ENCODE assay signal across 8 mouse cellular contexts in the genomic region with DNA sequence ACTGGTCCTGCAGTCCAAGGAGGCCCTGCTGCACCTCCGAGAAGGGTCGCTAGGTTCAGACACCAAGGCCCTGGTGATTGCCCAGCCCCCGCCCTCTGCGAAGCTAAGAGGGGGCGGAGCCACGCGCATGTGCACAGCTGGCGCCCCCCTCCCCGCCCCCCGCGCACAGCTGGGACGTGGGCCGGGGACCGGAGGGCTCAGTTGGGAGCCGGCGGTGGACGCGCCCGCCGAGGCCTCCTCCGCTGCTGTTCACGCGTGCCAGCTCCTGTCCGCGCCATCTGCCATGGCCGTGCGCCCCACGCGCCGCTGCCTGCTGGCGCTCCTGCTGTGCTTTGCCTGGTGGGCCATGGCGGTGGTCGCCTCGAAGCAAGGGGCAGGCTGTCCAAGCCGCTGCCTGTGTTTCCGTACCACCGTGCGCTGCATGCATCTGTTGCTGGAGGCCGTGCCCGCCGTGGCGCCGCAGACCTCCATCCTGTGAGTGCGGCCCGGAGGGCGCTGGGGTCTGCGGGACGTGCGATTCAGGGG. TPM values are rescaled to one million over a fixed set of nuclear protein-coding genes. Genes with fewer than 3 reads are reported as not detected.
DNase-seq lines count a peak whose midpoint lies in the region; ATAC-seq and TF ChIP-seq lines count a peak whose summit lies in the region.

No protein-coding gene starts in this region.

- peak overlapping the region; percentile 41 for H3ac ChIP-seq in myocyte (ENCODE audit: control insufficient read depth, insufficient read length)

- no peaks in the 10 kb centered on the region for H3K9me3 ChIP-seq in embryonic facial prominence, embryonic 10.5 days
- H3K9me3 ChIP-seq in limb, embryonic 15.5 days = no peaks in the 10 kb centered on the region

- no peak for TF ChIP-seq CTCF in cerebellum, adult 2 months (IDR thresholded peaks at IDR 0.05; ENCODE audit: borderline replicate concordance, insufficient read depth, low read depth, low read length)
- no peak for TF ChIP-seq CTCF in heart, adult 2 months (IDR thresholded peaks at IDR 0.05)

- TF ChIP-seq EP300 in heart, adult 2 months (IDR thresholded peaks at IDR 0.05; ENCODE audit: insufficient read depth, low read depth, low read length) = no peak

- peak overlapping the region; percentile 91 for H3K9ac ChIP-seq in heart, adult 2 months (ENCODE audit: low read depth, low read length)
- peak overlapping the region; percentile 83 for H3K9ac ChIP-seq in limb, embryonic 15.5 days

- DNase-seq in cerebellum, adult 2 months = peak in 1 of 2 experiments; percentile 19
- no peak for DNase-seq in cerebellum, adult 9-11 months
- DNase-seq in embryonic facial prominence, embryonic 10.5 days (ENCODE audit: low spot score) = peak; percentile 92
- peak; percentile 82 to 83 for DNase-seq in heart, adult 2 months
- peak; percentile 56 for DNase-seq in kidney, adult 18-20 months
- DNase-seq in testis, postnatal 14 days (ENCODE audit: low spot score) = peak; percentile 47

- peaks cover 24% of the 10 kb centered on the region for H3K36me3 ChIP-seq in embryonic facial prominence, embryonic 10.5 days (replicated peaks)
- peaks cover 12% of the 10 kb centered on the region for H3K36me3 ChIP-seq in heart, adult 2 months (ENCODE audit: control insufficient read depth, insufficient read depth, low read length)
- H3K36me3 ChIP-seq in limb, embryonic 15.5 days = 0 out of 2 replicates have a peak, but pooled peaks cover 3% of the 10 kb centered on the region
- H3K36me3 ChIP-seq in myocyte (ENCODE audit: control insufficient read depth, insufficient read depth) = no peaks in the 10 kb centered on the region

- intact Hi-C loops in heart, adult 2 months (cut with DNase I) = loop anchor here (10.0 kb wide), 1 partner anchor 647 kb away; the partner anchor contains the start of gene Tmem18

- H3K4me1 ChIP-seq in cerebellum, adult 2 months (ENCODE audit: control insufficient read depth, insufficient read depth, low read length) = peaks cover 6% of the 10 kb centered on the region
- H3K4me1 ChIP-seq in embryonic facial prominence, embryonic 10.5 days = peaks cover 45% of the 10 kb centered on the region
- peaks cover 23% of the 10 kb centered on the region for H3K4me1 ChIP-seq in heart, adult 2 months (ENCODE audit: control insufficient read depth, insufficient read depth, low read length)
- H3K4me1 ChIP-seq in limb, embryonic 15.5 days = peaks cover 42% of the 10 kb centered on the region

- no peak overlapping the region for H3K27ac ChIP-seq in cerebellum, adult 2 months (ENCODE audit: insufficient read depth, low read length)
- H3K27ac ChIP-seq in embryonic facial prominence, embryonic 10.5 days (replicated peaks) = peak overlapping the region; percentile 99
- H3K27ac ChIP-seq in heart, adult 2 months = peak overlapping the region; percentile 82
- peak overlapping the region; percentile 93 for H3K27ac ChIP-seq in limb, embryonic 15.5 days

- TF ChIP-seq POLR2A in cerebellum, adult 2 months (IDR thresholded peaks at IDR 0.05; ENCODE audit: borderline replicate concordance, insufficient read depth, low read length) = no peak
- peak; percentile 57 for TF ChIP-seq POLR2A in heart, adult 2 months (IDR thresholded peaks at IDR 0.05; ENCODE audit: insufficient read depth, low read depth, low read length)
- peak; percentile 96 for TF ChIP-seq POLR2A in myocyte (IDR thresholded peaks at IDR 0.05; ENCODE audit: insufficient read length, low read depth)

- no peaks in the 10 kb centered on the region for H3K27me3 ChIP-seq in cerebellum, adult 2 months (ENCODE audit: control insufficient read depth, insufficient read depth, low read length)
- H3K27me3 ChIP-seq in embryonic facial prominence, embryonic 10.5 days (replicated peaks; ENCODE audit: low read depth, poor library complexity, severe bottlenecking) = peaks cover 4% of the 10 kb centered on the region
- H3K27me3 ChIP-seq in heart, adult 2 months (ENCODE audit: control insufficient read depth, insufficient read depth, low read length) = no peaks in the 10 kb centered on the region
- no peaks in the 10 kb centered on the region for H3K27me3 ChIP-seq in limb, embryonic 15.5 days
- H3K27me3 ChIP-seq in myocyte (ENCODE audit: control insufficient read depth, insufficient read depth, insufficient read length) = no peaks in the 10 kb centered on the region

- WGBS in cerebellum, adult 2 months = 1% methylated on average over 48 of the region's 49 CpGs
- under 1% methylated on average over 45 of the region's 49 CpGs for WGBS in embryonic facial prominence, embryonic 10.5 days
- WGBS in heart, adult 2 months = under 1% methylated on average over 30 of the region's 49 CpGs
- WGBS in limb, embryonic 15.5 days = under 1% methylated on average over 42 of the region's 49 CpGs

- H3K79me2 ChIP-seq in heart, adult 2 months (replicated peaks; ENCODE audit: control insufficient read depth, insufficient read depth, low read length) = peaks cover 6% of the 10 kb centered on the region; the same call in 1 of the 2 replicates
- H3K79me2 ChIP-seq in myocyte (ENCODE audit: control insufficient read depth, insufficient read depth) = peaks cover 46% of the 10 kb centered on the region

- peak; percentile 87 for ATAC-seq in limb, embryonic 15.5 days (ENCODE audit: insufficient number of reproducible peaks, low FRiP score, low TSS enrichment, low read depth)

- H3K4me2 ChIP-seq in limb, embryonic 15.5 days = peak overlapping the region; percentile 63
- peak overlapping the region; percentile 94 for H3K4me2 ChIP-seq in myocyte (ENCODE audit: low read depth)

- peak overlapping the region; percentile 49 for H3K4me3 ChIP-seq in cerebellum, adult 2 months (replicated peaks; ENCODE audit: insufficient read depth, low read depth, low read length)
- peak overlapping the region; percentile 98 for H3K4me3 ChIP-seq in embryonic facial prominence, embryonic 10.5 days
- H3K4me3 ChIP-seq in heart, adult 2 months = peak overlapping the region; percentile 87
- H3K4me3 ChIP-seq in limb, embryonic 15.5 days = peak overlapping the region; percentile 78
- peak overlapping the region; percentile 66 for H3K4me3 ChIP-seq in myocyte

TF ChIP-seq in myocyte, 11 proteins besides CTCF, POLR2A, EP300 and RAD21:
- TF ChIP-seq USF1 (IDR thresholded peaks at IDR 0.05; ENCODE audit: low read depth) = no peak
- peak; percentile 80 for TF ChIP-seq POLR2AphosphoS2 (IDR thresholded peaks at IDR 0.05; ENCODE audit: insufficient read length, low read depth)
- no peak for TF ChIP-seq TCF12 (IDR thresholded peaks at IDR 0.05; ENCODE audit: insufficient read depth, poor library complexity, severe bottlenecking)
- TF ChIP-seq MYOD1 (IDR thresholded peaks at IDR 0.05; ENCODE audit: control insufficient read depth in 1 of 3, insufficient read length in 2 of 3, low read depth in 2 of 3) = peak in 2 of 3 experiments; percentile 73 to 77
- TF ChIP-seq MYOG (IDR thresholded peaks at IDR 0.05; ENCODE audit: control insufficient read depth in 1 of 3, insufficient read depth in 1 of 3, insufficient read length in 2 of 3, low read depth in 2 of 3) = peak in 2 of 3 experiments; percentile 10 to 66
- no peak for TF ChIP-seq REST (IDR thresholded peaks at IDR 0.05; ENCODE audit: insufficient read depth, insufficient read length)
- TF ChIP-seq TCF3 (IDR thresholded peaks at IDR 0.05; ENCODE audit: insufficient read length, low read depth) = peak; percentile 38
- TF ChIP-seq CEBPB (IDR thresholded peaks at IDR 0.05; ENCODE audit: insufficient read depth, poor library complexity, severe bottlenecking) = no peak
- TF ChIP-seq E2F4 (IDR thresholded peaks at IDR 0.05; ENCODE audit: insufficient read depth) = no peak
- TF ChIP-seq MAX (IDR thresholded peaks at IDR 0.05; ENCODE audit: low read depth) = no peak
- TF ChIP-seq SRF (IDR thresholded peaks at IDR 0.05; ENCODE audit: control insufficient read depth, insufficient read length, low read depth) = no peak

RNA-seq across cellular contexts. Expression of gene Pxdn, which starts 0.5 kb away (rescaled TPM):
- 11.9 and 12.1 TPM in 2 replicates for polyA plus RNA-seq in cerebellum, adult 2 months (2012; rRNA removed)
- polyA plus RNA-seq in embryonic facial prominence, embryonic 10.5 days (2016; fragmentation: Nextera tagmentation; extraction: Ambion mirVana) = 113 and 118 TPM in 2 replicates
- 10 to 100 TPM; 28.7 to 41.0 TPM for total RNA-seq in heart, adult 2 months (2021)
- 69.4 and 92.3 TPM in 2 replicates for polyA plus RNA-seq in heart, adult 2 months (2012; rRNA removed)
- 103 and 110 TPM in 2 replicates for polyA plus RNA-seq in limb, embryonic 15.5 days (2015; fragmentation: Nextera tagmentation; extraction: Ambion mirVana)
- polyA plus RNA-seq in myocyte (2012; fragmentation: generic; extraction: Trizol) = 50.5 TPM
